Mouse (Mus musculus): ENCODE results near the gene Tjp1.

- TF ChIP-seq CTCF (IDR thresholded peaks at IDR 0.05; ENCODE audit: low read depth): no peak
- no peak for TF ChIP-seq EP300 (IDR thresholded peaks at IDR 0.05; ENCODE audit: low read depth)
Measured at GRCm38 (mm10) chr7:65452246-65452645, 75.3 kb downstream of the Tjp1 start.
